Mouse (Mus musculus) c-Kit-positive CD71-positive TER-119-positive erythroid progenitor cells, embryonic 14.5 days (primary cell): ENCODE data around the gene Cyp2c67.
"Not testable (repeated sequence)": the region's sequence is repeated elsewhere in the genome, so short reads cannot be mapped to it uniquely, and the experiment has no call there.

Source experiments
- DNase-seq: peaks from one replicate; pipeline ENCODE4 v3.0.0-alpha.2; 2013; ENCODE audit warnings: low spot score

Cyp2c67 gene

GRCm38 (mm10) chr19:39648938-39649337, at the start of gene Cyp2c67:
Cyp2c67 (minus strand) TSS chr19:39649051.
- DNase-seq, result no peak

DNA sequence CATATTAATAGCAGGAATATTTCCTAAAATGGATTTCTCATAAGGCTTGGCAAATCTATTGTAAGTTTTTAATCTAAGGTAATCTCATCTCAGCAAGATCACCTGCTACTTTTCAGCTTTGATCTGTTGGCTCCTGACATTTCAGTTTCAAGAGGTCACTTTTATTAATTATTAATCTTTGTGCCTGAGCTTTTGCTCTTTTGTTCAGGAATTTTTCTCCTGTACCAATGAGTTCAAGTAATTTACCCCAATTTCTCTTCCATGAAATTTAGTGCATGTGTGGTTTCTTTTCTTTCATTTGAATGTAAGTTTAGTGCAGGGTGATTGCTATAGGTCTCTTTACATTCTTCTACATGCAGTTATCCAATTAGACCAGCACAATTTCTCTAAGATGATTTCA, 16.8 kb upstream of the Cyp2c67 start:
- DNase-seq, result not testable (repeated sequence)

GRCm38 (mm10) chr19:39652381-39652780, 3.5 kb upstream of the Cyp2c67 start:
- no peak for DNase-seq

DNA sequence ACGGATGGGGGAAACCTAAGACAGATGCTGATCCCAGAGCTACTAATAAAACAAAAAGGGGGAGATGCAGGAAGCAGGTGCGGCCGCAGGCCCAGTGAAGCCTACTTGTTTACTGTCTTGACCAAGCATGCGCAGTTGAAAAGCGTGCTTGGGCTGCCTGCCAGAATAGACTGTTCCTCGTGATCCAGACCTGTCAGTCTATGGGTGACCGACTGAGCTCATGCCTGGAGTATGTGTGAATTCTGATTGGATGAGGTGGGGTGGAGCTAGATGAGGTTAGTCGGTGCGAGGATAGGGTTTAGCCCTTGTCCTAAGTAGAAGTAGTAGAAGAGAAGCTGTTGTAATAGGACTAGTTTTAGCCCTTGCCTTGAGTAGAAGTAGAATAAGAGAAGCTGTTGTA, 1.3 kb downstream of the Cyp2c67 start:
- DNase-seq, result no peak

GRCm38 (mm10) chr19:39644551-39644950, 4.3 kb downstream of the Cyp2c67 start:
- not testable (repeated sequence) for DNase-seq
